Mouse (Mus musculus): ENCODE data around the gene Rad54l2.

The Rad54l2 gene

GRCm38 (mm10) chr9:106788812-106789321 lies at the start of gene Rad54l2:
Rad54l2 (minus strand) TSS chr9:106789194.
- peak; percentile 81 for DNase-seq

DNA sequence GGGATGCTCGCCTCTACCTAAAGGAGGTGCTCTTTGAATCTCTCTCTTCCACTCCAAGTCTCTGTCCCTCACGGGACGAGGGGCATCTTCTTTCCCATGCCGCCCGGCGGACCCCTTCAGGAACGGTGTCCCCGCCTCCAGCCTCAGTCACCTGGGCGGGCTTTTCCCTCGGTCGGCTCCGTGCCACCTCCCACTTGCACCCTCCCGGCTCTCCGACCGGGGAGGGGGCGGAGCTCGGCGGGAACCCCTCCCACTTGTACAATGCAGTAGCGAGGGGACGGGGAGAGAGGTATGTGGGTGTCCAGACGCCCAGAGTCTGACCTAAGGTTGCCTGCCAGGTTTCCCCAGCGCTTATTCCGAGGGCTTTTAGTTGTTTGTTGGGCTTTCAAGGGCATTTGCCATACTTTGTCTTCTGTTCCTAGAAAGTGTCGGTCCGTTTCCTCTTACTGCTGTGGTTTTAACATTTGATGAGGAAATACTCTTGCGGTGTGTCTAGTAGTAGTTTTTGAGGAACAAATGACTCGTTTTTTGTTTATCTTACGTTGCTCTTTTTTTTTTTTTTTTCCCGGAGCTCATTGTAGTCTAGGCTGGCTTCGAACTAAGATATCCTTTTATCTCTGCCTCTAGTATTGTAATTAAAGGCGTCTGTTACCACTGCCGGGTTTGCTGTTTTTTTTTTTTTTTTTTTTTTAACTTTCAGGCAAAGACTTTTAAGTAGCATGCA lies 33.5 kb upstream of the Rad54l2 start:
- DNase-seq: peak; percentile 70

DNA sequence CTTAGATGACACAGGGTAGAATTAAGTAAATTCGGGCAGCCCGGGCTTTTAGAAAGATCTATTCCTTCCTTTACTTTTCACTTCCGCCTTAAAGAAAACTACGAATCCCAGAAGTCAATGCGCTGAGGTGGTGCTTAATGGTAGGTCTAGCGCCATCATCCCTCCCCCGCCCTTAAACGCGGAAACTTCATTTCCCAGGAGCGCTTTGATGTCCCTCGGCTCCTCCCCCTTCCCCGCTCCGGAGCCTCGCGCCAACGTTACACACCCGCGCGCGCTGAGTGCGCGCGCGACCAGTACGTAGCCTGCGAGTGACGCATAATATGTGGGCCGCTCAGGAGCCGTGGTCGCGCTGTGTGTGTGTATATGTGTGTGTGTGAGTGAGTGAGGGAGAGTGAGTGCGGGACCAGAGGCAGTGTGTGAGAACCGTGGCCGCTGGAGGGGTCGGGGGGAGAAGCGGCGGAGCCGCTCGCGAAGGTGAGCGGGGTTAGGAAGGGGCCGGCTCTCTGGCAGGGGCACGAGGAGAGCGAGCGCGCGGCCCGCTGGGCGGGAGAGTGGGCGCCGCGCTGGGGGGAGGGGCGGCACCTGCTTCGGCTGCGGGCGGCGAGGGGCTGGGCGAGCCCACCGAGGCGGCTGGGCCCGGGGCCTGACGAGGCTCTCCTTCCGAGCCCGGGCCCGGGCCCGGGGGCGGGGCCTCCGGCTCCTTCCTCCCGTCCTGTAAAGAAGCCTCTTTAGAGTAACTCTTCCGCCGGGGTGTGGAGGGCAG lies 32.8 kb upstream of the Rad54l2 start, which contains the start of gene Dcaf1:
Gene Dcaf1, plus strand, starts transcription at position 257 of the 763 bp plus-strand sequence.
- peak; percentile 92 for DNase-seq

DNA sequence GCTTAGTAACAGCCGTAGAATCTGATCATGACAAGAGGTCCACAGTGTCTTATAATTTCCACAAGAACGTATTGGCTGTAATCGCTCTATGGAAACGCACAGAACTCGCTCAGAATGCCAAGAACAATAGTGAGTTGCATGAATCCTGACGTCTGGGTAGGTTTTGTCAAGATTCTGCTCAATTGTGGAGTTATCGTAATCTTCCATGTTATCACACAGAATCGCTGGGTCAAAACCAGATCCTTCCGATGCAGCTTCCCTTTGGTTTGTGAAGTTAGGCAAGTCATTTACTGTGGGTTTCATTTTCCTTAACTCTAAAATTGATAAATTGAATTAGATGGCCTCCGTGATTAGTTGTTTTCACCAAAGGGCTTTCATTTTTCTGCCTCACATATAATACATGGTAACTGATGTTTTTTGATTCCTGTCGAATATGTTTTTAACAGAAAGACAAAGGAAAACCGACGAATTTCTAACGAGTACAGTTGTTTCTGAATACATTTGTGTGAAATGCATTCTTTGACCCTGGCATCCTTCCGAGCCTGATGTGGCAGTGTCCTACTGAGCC lies 32.1 kb upstream of the Rad54l2 start:
- no peak for DNase-seq

DNA sequence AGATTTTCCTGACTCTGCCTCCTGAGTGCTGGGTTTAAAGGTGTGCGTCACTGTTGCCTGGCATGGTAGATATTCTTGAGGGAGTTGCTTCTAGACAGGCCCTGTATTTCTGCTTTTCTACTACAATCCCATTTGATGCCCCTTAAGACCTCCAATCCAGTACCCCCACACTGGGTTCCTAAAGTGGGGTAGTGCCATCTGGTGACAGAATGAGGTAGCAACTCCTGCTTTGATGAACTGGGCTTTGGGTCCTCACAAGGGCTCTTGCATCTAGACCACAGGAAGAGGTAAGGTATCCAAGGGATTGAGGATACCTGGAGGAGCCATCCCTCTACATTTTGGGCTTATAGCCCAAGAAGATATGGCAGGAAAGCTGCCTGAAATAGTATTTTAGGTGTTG lies 30.2 kb upstream of the Rad54l2 start:
- no peak for DNase-seq

DNA sequence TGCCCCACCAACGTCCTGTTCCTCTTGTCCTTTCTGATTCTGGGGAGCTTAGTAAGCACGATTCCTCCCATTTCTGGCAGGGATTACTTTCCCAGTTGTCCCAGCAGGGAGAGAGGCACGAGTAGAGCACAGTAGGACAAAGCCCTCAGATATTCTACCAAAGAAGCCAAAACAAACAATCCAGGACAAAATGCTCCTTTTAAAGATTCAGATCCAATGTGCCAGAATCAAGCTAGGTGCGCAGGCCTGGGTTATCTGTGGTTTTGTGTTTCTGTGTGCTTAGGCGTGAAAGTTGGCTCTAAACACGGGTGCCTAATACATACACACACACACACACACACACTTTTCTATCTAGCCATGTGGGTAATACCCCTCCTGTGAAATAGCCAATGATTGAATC lies 29.2 kb upstream of the Rad54l2 start:
- no peak for DNase-seq

- DNase-seq: no peak
These were observed 17.5 kb upstream of the Rad54l2 start for GRCm38 (mm10) chr9:106806503-106806902.

DNA sequence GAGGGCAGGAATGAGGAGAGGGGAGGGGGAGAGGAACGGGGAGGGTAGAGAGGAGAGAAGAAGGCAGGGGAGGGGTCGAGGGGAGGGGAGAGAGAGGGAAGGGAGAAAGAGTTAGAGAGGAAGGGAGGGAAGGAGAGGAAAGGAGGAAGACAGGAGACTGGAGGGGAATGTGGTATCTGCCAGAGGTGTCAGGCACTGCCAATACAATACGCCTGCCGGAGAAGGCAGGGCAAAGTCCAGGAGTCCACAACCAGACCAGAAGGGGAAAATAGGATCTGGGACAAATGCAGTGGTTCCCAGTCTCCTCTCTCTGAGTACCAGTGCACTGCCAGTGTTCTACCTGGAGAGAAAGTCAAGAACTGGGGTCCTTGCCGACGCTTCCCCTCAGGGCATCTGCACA lies 1.8 kb upstream of the Rad54l2 start:
- no peak for DNase-seq

GRCm38 (mm10) chr9:106789363-106789762 lies 369 bp upstream of the Rad54l2 start:
- DNase-seq: no peak

DNA sequence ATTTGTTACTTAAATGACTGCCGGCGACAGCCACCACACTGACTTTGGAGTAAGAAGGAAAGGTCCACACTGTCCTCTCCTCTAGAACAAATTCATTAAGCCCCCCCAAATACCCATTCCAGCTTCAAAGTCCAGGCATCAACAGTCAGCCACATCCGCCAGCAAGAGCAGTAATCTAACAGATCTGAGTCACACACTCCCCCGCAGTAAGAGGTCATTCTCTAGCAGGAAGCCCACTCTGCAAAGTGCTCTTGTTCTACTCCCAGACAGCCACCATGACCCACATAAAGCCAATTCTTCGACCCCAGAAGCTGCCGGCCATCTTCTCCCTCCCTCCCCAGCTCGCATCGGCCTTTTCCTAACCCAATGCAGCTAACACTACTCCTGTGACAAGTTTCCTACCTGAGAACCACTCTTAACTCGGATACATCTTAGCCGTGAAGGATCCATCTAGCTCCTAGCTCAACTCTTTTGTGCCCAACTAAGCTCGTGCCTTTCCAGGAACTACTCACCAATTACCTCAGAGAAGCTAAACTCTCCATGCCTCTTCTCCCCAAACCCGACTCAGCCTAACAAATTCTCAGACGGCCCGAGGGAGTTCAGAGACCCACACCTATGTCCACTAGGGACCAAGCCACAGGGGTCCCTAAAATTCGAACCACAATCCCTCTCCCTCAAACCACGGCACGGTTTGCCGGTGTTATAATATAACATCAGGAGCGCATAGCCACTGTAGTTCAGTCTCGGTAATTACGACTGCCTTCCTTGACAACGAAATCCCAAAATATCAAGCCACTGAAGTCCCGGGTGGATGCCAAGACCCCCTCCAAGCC lies 799 bp downstream of the Rad54l2 start:
- DNase-seq: no peak

DNA sequence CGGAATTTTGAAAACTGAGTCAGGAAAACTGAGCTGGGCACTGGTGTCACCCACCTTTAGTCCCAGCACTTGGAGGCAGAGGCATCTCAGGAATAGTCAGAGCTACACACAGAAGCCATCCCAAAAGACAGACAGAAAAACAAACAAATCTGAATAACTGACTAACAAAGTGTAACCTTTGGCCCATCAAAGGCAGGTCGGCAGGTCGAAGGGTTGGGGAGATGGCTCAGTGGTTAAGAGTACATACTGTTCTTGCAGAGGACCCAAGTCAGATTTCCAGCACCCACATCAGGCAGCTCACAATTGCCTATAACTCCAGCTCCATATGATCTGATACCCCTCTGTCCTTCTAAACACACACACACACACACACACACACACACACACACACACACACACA lies 3.8 kb downstream of the Rad54l2 start:
- DNase-seq: no peak

DNA sequence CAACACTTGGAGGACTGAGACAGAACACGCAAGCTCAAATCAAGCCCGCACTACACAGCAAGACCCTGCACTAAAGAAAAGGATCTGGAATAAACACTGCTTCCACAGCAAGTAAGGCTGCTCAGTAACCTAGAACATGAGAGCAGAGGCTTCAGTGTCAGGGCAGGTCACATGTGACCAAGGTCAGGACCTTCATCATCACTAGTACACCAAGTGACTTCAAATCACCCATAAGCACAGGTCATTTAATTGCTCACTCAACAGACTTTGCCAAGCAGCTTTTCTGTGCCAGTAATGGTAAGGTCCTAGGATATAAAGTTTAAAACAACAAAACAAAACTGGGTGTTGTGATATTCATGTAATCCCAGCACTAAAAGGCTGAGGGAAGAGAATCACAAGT lies 5.4 kb downstream of the Rad54l2 start:
- DNase-seq: no peak

GRCm38 (mm10) chr9:106780086-106780485 lies 8.9 kb downstream of the Rad54l2 start:
- DNase-seq: no peak

GRCm38 (mm10) chr9:106778319-106778718 lies 10.7 kb downstream of the Rad54l2 start:
- no peak for DNase-seq

- DNase-seq: no peak
These were observed 11.6 kb downstream of the Rad54l2 start for GRCm38 (mm10) chr9:106777423-106777822.

GRCm38 (mm10) chr9:106776116-106776515 lies 12.9 kb downstream of the Rad54l2 start:
- no peak for DNase-seq

GRCm38 (mm10) chr9:106771770-106772169 lies 17.2 kb downstream of the Rad54l2 start:
- no peak for DNase-seq

- no peak for DNase-seq
These were observed 18.8 kb downstream of the Rad54l2 start for GRCm38 (mm10) chr9:106770216-106770615.

- no peak for DNase-seq
These were observed 19.2 kb downstream of the Rad54l2 start for GRCm38 (mm10) chr9:106769781-106770180.

DNA sequence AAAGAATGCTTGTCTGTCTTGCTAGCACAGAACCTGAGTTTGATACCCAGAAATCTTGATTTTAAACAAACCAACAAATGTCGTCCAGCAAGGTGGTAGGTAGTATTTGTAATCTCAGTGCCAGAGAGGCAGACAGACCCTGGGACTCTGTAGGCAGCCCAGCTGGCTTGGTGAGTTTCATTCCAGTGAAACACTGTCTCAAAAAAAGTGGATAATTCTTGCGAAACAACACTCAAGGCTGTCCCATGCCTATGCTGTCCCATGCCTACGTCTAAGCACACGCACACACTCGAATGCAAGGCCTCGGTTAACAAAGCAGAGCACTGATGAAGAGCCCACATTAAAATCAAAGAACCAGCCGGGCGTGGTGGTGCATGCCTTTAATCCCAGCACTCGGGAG lies 32.6 kb downstream of the Rad54l2 start:
- no peak for DNase-seq

GRCm38 (mm10) chr9:106755776-106756175 lies 33.2 kb downstream of the Rad54l2 start:
- no peak for DNase-seq

DNA sequence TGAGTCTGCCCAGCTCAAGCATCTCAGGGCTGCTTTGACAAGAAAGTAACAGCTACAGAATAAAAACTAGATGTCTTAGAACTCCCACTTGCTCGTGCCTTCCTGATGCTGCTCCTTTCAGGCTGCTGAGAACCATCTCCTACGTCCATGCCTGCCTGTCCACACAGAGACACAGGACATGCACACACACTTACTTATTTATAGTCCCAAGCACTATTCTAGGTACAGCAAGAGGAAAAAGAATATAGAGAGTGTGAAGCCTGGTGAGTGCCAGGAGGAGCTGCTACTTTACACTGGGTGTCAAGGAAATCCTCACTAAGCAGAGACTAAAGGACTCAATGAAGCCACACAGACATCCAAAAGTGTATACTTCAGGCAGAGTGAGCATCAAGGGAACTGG lies 34.7 kb downstream of the Rad54l2 start:
- DNase-seq: no peak

- no peak for DNase-seq
These were observed 36.9 kb downstream of the Rad54l2 start for GRCm38 (mm10) chr9:106752135-106752534.

Measured in cerebellum, adult 11 months (tissue).